Mouse (Mus musculus): ENCODE results near the gene Slc19a3. TPM values are rescaled to one million over a fixed set of nuclear protein-coding genes. Genes with fewer than 3 reads are reported as not detected.
A peak's percentile ranks its signal among the peaks of the same experiment; 100 is the strongest.
"Not testable (repeated sequence)": the region's sequence is repeated elsewhere in the genome, so short reads cannot be mapped to it uniquely, and the experiment has no call there.

Gene Slc19a3
- total RNA-seq, 2 experiments from 2014 or later: not detected

GRCm38 (mm10) chr1:83014477-83014876, 23.8 kb downstream of the Slc19a3 start:
- no peak for ATAC-seq (replicated peaks; ENCODE audit: poor library complexity)

GRCm38 (mm10) chr1:83007471-83007870, 30.8 kb downstream of the Slc19a3 start:
- ATAC-seq (replicated peaks; ENCODE audit: poor library complexity): no peak

GRCm38 (mm10) chr1:83006218-83007179, 31.7 kb downstream of the Slc19a3 start:
- ATAC-seq (replicated peaks; ENCODE audit: poor library complexity): no peak

- ATAC-seq (replicated peaks; ENCODE audit: poor library complexity): not testable (repeated sequence)
Measured at GRCm38 (mm10) chr1:83000306-83000705, 37.9 kb downstream of the Slc19a3 start, which contains the start of gene Gm47959. Gm47959 (plus strand) TSS chr1:83000548.

- no peak for ATAC-seq (replicated peaks; ENCODE audit: poor library complexity)
Measured at GRCm38 (mm10) chr1:82993947-82994346, 44.3 kb downstream of the Slc19a3 start.

GRCm38 (mm10) chr1:82992093-82992492, 46.2 kb downstream of the Slc19a3 start:
- no peak for ATAC-seq (replicated peaks; ENCODE audit: poor library complexity)

GRCm38 (mm10) chr1:82991596-82991995, 46.7 kb downstream of the Slc19a3 start:
- no peak for ATAC-seq (replicated peaks; ENCODE audit: poor library complexity)

GRCm38 (mm10) chr1:82991062-82991461, 47.2 kb downstream of the Slc19a3 start:
- no peak for ATAC-seq (replicated peaks; ENCODE audit: poor library complexity)

- peak; percentile 65 for ATAC-seq (replicated peaks; ENCODE audit: poor library complexity)
Measured at GRCm38 (mm10) chr1:82987530-82988198, 50.6 kb downstream of the Slc19a3 start.

GRCm38 (mm10) chr1:82986738-82987137, 51.5 kb downstream of the Slc19a3 start:
- no peak for ATAC-seq (replicated peaks; ENCODE audit: poor library complexity)

GRCm38 (mm10) chr1:82977840-82978239, 60.4 kb downstream of the Slc19a3 start:
- no peak for ATAC-seq (replicated peaks; ENCODE audit: poor library complexity)

- ATAC-seq (replicated peaks; ENCODE audit: poor library complexity): no peak
Measured at GRCm38 (mm10) chr1:82975750-82976149, 62.5 kb downstream of the Slc19a3 start.

GRCm38 (mm10) chr1:82974342-82974741, 63.9 kb downstream of the Slc19a3 start:
- ATAC-seq (replicated peaks; ENCODE audit: poor library complexity): no peak

GRCm38 (mm10) chr1:82973901-82974300, 64.3 kb downstream of the Slc19a3 start:
- ATAC-seq (replicated peaks; ENCODE audit: poor library complexity): no peak

GRCm38 (mm10) chr1:82973244-82973643, 65.0 kb downstream of the Slc19a3 start:
- ATAC-seq (replicated peaks; ENCODE audit: poor library complexity): no peak

- no peak for ATAC-seq (replicated peaks; ENCODE audit: poor library complexity)
Measured at GRCm38 (mm10) chr1:82972046-82972445, 66.2 kb downstream of the Slc19a3 start.

- ATAC-seq (replicated peaks; ENCODE audit: poor library complexity): no peak
Measured at GRCm38 (mm10) chr1:82966413-82966812, 71.8 kb downstream of the Slc19a3 start.

Other genes starting within 250 kb of the Slc19a3 start
- gene Agfg1, start 199.0 kb downstream of the Slc19a3 start, total RNA-seq (2015): 43.1 and 48.3 TPM in 2 replicates
- gene Agfg1, start 199.0 kb downstream of the Slc19a3 start, total RNA-seq (2017): 31.5 and 36.2 TPM in 2 replicates
- gene A030005L19Rik, start 125.1 kb downstream of the Slc19a3 start, total RNA-seq (2015): not detected in 2 replicates
- not detected in 2 replicates for gene A030005L19Rik, start 125.1 kb downstream of the Slc19a3 start, total RNA-seq (2017)
- gene A030014E15Rik, start 113.5 kb downstream of the Slc19a3 start, total RNA-seq (2015): 0.17 TPM in 1 of 2 replicates, not detected in the other
- gene A030014E15Rik, start 113.5 kb downstream of the Slc19a3 start, total RNA-seq (2017): not detected in 2 replicates
- gene Gm6217, start 107.0 kb downstream of the Slc19a3 start, total RNA-seq (2015): not detected in 2 replicates
- gene Gm6217, start 107.0 kb downstream of the Slc19a3 start, total RNA-seq (2017): not detected in 2 replicates
- gene A030003K21Rik, start 95.1 kb downstream of the Slc19a3 start, total RNA-seq (2015): not detected in 2 replicates
- not detected in 2 replicates for gene A030003K21Rik, start 95.1 kb downstream of the Slc19a3 start, total RNA-seq (2017)
- not detected in 2 replicates for gene Gm7544, start 82.4 kb downstream of the Slc19a3 start, total RNA-seq (2015)
- not detected in 2 replicates for gene Gm7544, start 82.4 kb downstream of the Slc19a3 start, total RNA-seq (2017)
- not detected in 2 replicates for gene Gm47955, start 78.2 kb downstream of the Slc19a3 start, total RNA-seq (2015)
- gene Gm47955, start 78.2 kb downstream of the Slc19a3 start, total RNA-seq (2017): not detected in 2 replicates
- not detected in 2 replicates for gene Gm47959, start 37.9 kb downstream of the Slc19a3 start, total RNA-seq (2015)
- not detected in 2 replicates for gene Gm47959, start 37.9 kb downstream of the Slc19a3 start, total RNA-seq (2017)
- gene Krtap28-10, start 4.0 kb upstream of the Slc19a3 start, total RNA-seq (2015): not detected in 2 replicates
- gene Krtap28-10, start 4.0 kb upstream of the Slc19a3 start, total RNA-seq (2017): not detected in 2 replicates
- gene Gm47969, start 6.5 kb upstream of the Slc19a3 start, total RNA-seq (2015): not detected in 2 replicates
- gene Gm47969, start 6.5 kb upstream of the Slc19a3 start, total RNA-seq (2017): not detected in 2 replicates
- gene A030005K14Rik, start 20.9 kb upstream of the Slc19a3 start, total RNA-seq (2015): not detected in 2 replicates
- gene A030005K14Rik, start 20.9 kb upstream of the Slc19a3 start, total RNA-seq (2017): not detected in 2 replicates
- not detected in 2 replicates for gene Krtap28-13, start 22.5 kb upstream of the Slc19a3 start, total RNA-seq (2015)
- not detected in 2 replicates for gene Krtap28-13, start 22.5 kb upstream of the Slc19a3 start, total RNA-seq (2017)
- not detected in 2 replicates for gene Ccl20, start 78.3 kb upstream of the Slc19a3 start, total RNA-seq (2015)
- gene Ccl20, start 78.3 kb upstream of the Slc19a3 start, total RNA-seq (2017): not detected in 2 replicates
- not detected in 2 replicates for gene Daw1, start 121.3 kb upstream of the Slc19a3 start, total RNA-seq (2015)
- not detected in 2 replicates for gene Daw1, start 121.3 kb upstream of the Slc19a3 start, total RNA-seq (2017)

Measured in megakaryocyte progenitor cell, adult 5-6 weeks (primary cell).